Mouse (Mus musculus) ES-Bruce4 (cell line): ENCODE data around the gene Bcl11a. TPM values are rescaled to one million over a fixed set of nuclear protein-coding genes. Genes with fewer than 3 reads are reported as not detected.

Experiments used
- H3K27ac ChIP-seq: 2 replicates; pipeline ENCODE4 v1.5.1; 2012; ENCODE audit warnings: low read length, inconsistent platforms; ENCODE audit not compliant: insufficient read depth
- H3K27me3 ChIP-seq: 2 replicates; pipeline ENCODE4 v1.6.1; 2012; ENCODE audit warnings: mild to moderate bottlenecking, low read length, inconsistent platforms; ENCODE audit not compliant: control insufficient read depth, poor library complexity, insufficient read depth, severe bottlenecking
- H3K36me3 ChIP-seq: 2 replicates; pipeline ENCODE4 v1.6.1; 2012; ENCODE audit warnings: inconsistent platforms, mild to moderate bottlenecking, low read length, moderate library complexity; ENCODE audit not compliant: control insufficient read depth, poor library complexity, insufficient read depth, severe bottlenecking
- H3K4me1 ChIP-seq: one replicate; pipeline ENCODE4 v1.8.1; 2011; ENCODE audit warnings: low read length; ENCODE audit not compliant: control insufficient read depth, insufficient read depth
- H3K4me3 ChIP-seq: 2 replicates; pipeline ENCODE4 v1.5.1; 2011; ENCODE audit warnings: low read depth, mild to moderate bottlenecking, low read length
- H3K9ac ChIP-seq: 2 replicates; pipeline ENCODE4 v1.6.1; 2012; ENCODE audit warnings: low read depth, mild to moderate bottlenecking, inconsistent platforms; ENCODE audit not compliant: poor library complexity, severe bottlenecking
- H3K9me3 ChIP-seq: replicated peaks from 2 replicates; pipeline ENCODE4 v1.6.1; 2012; ENCODE audit warnings: mild to moderate bottlenecking, low read length, inconsistent platforms; ENCODE audit not compliant: control insufficient read depth, poor library complexity, insufficient read depth, severe bottlenecking
- CTCF ChIP-seq: IDR thresholded peaks from one replicate; pipeline ENCODE4 v1.8.1; 2011; ENCODE audit warnings: low read depth, low read length
- EP300 ChIP-seq: IDR thresholded peaks from 2 replicates; pipeline ENCODE4 v1.6.1; 2011; ENCODE audit warnings: low read depth, low read length; ENCODE audit not compliant: insufficient read depth
- POLR2A ChIP-seq: IDR thresholded peaks from one replicate; pipeline ENCODE4 v1.8.1; 2011; ENCODE audit warnings: low read length; ENCODE audit not compliant: insufficient read depth
- polyA plus RNA-seq: library from polyadenylated mRNA; stranded (reverse); fragments of >200 nt; gene quantifications from 2 replicates; pipeline ENCODE4 v1.2.4, GENCODE M21; 2011; ENCODE audit warnings: low read depth; ENCODE audit not compliant: missing spikeins, insufficient read depth, insufficient read length

The Bcl11a gene
- polyA plus RNA-seq, 1 experiment, result 0.36 TPM

- H3K27me3 ChIP-seq, result no peaks in the 10 kb centered on the region
- TF ChIP-seq EP300 (no peak), POLR2A (no peak), CTCF (no peak)
Measured at GRCm38 (mm10) chr11:24217741-24218333, 140.0 kb downstream of the Bcl11a start.

GRCm38 (mm10) chr11:24221601-24222307, 143.9 kb downstream of the Bcl11a start:
- H3K9ac ChIP-seq, result no peak overlapping the region
- H3K4me1 ChIP-seq, result no peaks in the 10 kb centered on the region
- no peaks in the 10 kb centered on the region; the same call in 1 of the 2 replicates for H3K27me3 ChIP-seq
- no peak overlapping the region for H3K27ac ChIP-seq
- TF ChIP-seq EP300 (no peak), CTCF (no peak), POLR2A (no peak)
- no peaks in the 10 kb centered on the region for H3K36me3 ChIP-seq
- no peaks in the 10 kb centered on the region for H3K9me3 ChIP-seq
- H3K4me3 ChIP-seq, result no peak overlapping the region

More at GRCm38 (mm10) chr11:24217741-24218333, 140.0 kb downstream of the Bcl11a start:
- Histone ChIP-seq H3K4me1 (no peaks in the 10 kb centered on the region), H3K4me3 (no peak overlapping the region), H3K9ac (no peak overlapping the region), H3K27ac (no peak overlapping the region), H3K36me3 (no peaks in the 10 kb centered on the region), H3K9me3 (no peaks in the 10 kb centered on the region)

Other genes starting within 250 kb of the Bcl11a start
- gene Papolg, start 182.8 kb upstream of the Bcl11a start, polyA plus RNA-seq, result 31.1 and 34.1 TPM in 2 replicates
- not detected in 2 replicates for gene A830031A19Rik, start 3.0 kb upstream of the Bcl11a start, polyA plus RNA-seq